Mouse (Mus musculus): ENCODE measurements at regions not wholly inside any gene's neighbourhood (a gene's known extent, or its start where the extent isn't known, plus 50 kb on each side); places are given as distances from the start of the nearest gene placed in this dataset.

DNA sequence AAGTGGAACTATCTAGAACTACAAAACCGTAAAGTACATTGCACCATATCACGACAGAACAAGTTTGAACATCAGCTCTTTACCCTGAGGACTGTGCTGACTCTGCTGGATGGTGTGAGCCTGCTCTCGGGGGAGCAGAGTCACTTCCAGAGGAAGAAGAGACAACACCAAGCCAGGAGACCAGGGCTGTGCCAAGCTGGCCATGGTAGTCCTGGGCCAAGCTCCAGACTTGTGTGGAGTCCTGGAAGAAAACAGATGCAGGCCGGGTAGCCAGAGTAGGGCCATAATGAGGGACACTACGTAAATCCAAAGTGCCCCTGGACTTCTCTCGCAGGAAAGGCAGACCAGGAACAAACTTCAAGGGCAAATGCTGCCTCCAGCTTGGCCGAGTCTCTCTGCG lies 59.0 kb upstream of the Mylip start:
- Histone ChIP-seq H3K9ac (no peak overlapping the region), H3K36me3 (no peaks in the 10 kb centered on the region), H3K4me1 (no peaks in the 10 kb centered on the region), H3K9me3 (no peaks in the 10 kb centered on the region), H3K27me3 (no peaks in the 10 kb centered on the region), H3K27ac (no peak overlapping the region), H3K4me2 (replicated peaks) (no peak overlapping the region), H3K4me3 (no peak overlapping the region)
- no peak for ATAC-seq (ENCODE audit: insufficient number of reproducible peaks, insufficient read depth, low FRiP score, low TSS enrichment)
- WGBS, result 83% methylated on average over 8 of the region's 8 CpGs

DNA sequence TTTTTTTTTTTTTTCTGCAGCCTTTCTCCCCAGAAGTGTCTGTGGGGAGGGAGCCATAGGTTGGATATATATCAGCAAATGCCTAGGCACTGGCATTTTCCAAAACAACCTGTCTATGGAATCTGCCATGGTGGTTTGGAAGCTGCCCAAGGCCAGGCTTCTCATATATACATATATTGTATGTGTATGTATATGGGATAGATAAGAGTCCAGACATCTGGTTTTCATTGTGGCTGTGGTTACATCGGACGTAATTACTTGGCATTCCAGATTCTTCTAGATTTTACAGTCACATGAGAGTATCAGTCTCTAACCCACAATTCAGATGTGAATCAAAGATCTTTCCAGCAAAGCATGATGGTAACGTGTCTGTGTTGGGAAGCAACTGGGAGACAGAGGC lies 57.5 kb upstream of the Mylip start:
- WGBS, result 39% methylated on average over 3 of the region's 3 CpGs
- ATAC-seq (ENCODE audit: insufficient number of reproducible peaks, insufficient read depth, low FRiP score, low TSS enrichment), result no peak
- no peak overlapping the region; the same call in 1 of the 2 replicates for H3K27ac ChIP-seq

DNA sequence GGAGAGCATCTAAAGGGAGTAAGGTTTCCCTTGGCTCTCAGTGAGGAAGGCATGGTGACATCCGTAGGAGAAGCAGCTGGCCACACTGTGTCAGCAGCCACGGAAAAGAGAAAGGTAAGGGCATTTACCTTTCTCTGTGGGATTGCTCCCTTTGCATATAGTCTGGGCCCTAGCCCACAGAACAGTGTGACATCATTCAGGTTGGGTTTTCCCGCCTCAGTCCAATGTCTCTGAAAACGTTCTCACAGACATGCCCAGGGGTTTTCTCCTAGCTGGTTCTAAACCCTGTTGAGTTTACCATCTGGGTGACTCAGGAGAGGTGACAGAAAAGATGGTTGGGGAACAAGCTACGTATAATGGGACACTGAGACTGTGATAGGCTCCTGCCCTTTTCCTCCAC lies 55.9 kb upstream of the Mylip start:
- Histone ChIP-seq H3K27ac (no peak overlapping the region), H3K27me3 (no peaks in the 10 kb centered on the region), H3K4me3 (no peak overlapping the region), H3K4me1 (no peaks in the 10 kb centered on the region), H3K4me2 (replicated peaks) (no peak overlapping the region), H3K9me3 (no peaks in the 10 kb centered on the region), H3K9ac (no peak overlapping the region), H3K36me3 (no peaks in the 10 kb centered on the region)
- no peak for ATAC-seq (ENCODE audit: insufficient number of reproducible peaks, insufficient read depth, low FRiP score, low TSS enrichment)
- WGBS, result 85% methylated on average over 5 of the region's 5 CpGs

More for the DNA sequence above, 57.5 kb upstream of the Mylip start:
- no peak overlapping the region for H3K4me2 ChIP-seq (replicated peaks)
- no peaks in the 10 kb centered on the region for H3K4me1 ChIP-seq
- H3K4me3 ChIP-seq, result no peak overlapping the region
- no peak overlapping the region for H3K9ac ChIP-seq
- no peaks in the 10 kb centered on the region for H3K27me3 ChIP-seq
- no peaks in the 10 kb centered on the region for H3K9me3 ChIP-seq
- no peaks in the 10 kb centered on the region for H3K36me3 ChIP-seq

Measured in embryonic facial prominence, embryonic 12.5 days (tissue).